Mouse (Mus musculus): ENCODE results near the gene Eps15l1. TPM values are rescaled to one million over a fixed set of nuclear protein-coding genes. Genes with fewer than 3 reads are reported as not detected.

The Eps15l1 gene
- polyA plus RNA-seq, 1 experiment from 2014 or later = 68.8 TPM

DNA sequence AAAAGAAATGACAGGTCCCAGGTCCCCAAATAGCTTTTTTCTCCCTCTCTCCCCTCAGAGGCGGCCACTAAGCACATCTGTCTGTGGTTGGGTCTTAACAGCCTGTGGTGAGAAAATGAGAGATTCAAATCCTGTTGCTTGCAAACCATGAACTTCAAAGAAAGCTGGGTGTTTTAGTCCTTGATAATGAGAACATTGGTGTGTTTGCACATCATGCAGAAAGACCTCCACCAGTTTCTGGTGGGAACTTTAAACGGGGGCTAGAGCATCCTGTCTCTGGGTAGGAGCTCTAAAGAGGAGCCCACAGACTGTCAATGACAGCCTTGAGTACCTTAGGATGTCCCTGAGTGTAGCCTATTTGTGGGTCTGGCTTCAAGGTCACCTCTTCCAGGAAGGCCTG is 130.2 kb downstream of the Eps15l1 start:
- DNase-seq (ENCODE audit: low spot score) (no peak), ATAC-seq (replicated peaks; ENCODE audit: insufficient number of reproducible peaks, low FRiP score, low TSS enrichment, low read depth) (no peak)
- Histone ChIP-seq H3K36me3 (replicated peaks; ENCODE audit: control insufficient read depth, insufficient read depth, low read depth, low read length) (no peaks in the 10 kb centered on the region), H3K27me3 (ENCODE audit: control insufficient read depth, insufficient read depth, low read length) (no peaks in the 10 kb centered on the region), H3K4me1 (ENCODE audit: control insufficient read depth, insufficient read depth, low read length) (no peaks in the 10 kb centered on the region), H3K27ac (replicated peaks; ENCODE audit: low read depth, low read length) (no peak overlapping the region), H3K9me3 (replicated peaks; ENCODE audit: control insufficient read depth, low read length) (no peaks in the 10 kb centered on the region), H3K4me3 (ENCODE audit: low read depth, low read length) (no peak overlapping the region), H3K9ac (replicated peaks; ENCODE audit: low read length) (no peak overlapping the region), H3K4me2 (ENCODE audit: low read depth, low read length) (no peak overlapping the region)
- 85% methylated on average over 2 of the region's 2 CpGs for WGBS

Small RNAs within 50 kb of the gene (microRNA-seq; reads per million reads assigned to microRNA genes)
- 1.9 reads per million for gene Mir7068 (ENCODE audit: borderline number of aligned reads)

Other genes starting within 250 kb of the Eps15l1 start
- gene Hsh2d, start 231.8 kb downstream of the Eps15l1 start, polyA plus RNA-seq (2014; fragmentation: Nextera tagmentation; extraction: Ambion mirVana) = not detected in 2 replicates
- not detected in 2 replicates for gene Cib3, start 208.6 kb downstream of the Eps15l1 start, polyA plus RNA-seq (2014; fragmentation: Nextera tagmentation; extraction: Ambion mirVana)
- not detected in 2 replicates for gene Gm11034, start 207.8 kb downstream of the Eps15l1 start, polyA plus RNA-seq (2014; fragmentation: Nextera tagmentation; extraction: Ambion mirVana)
- 74.2 and 77.0 TPM in 2 replicates for gene Fam32a, start 201.7 kb downstream of the Eps15l1 start, polyA plus RNA-seq (2014; fragmentation: Nextera tagmentation; extraction: Ambion mirVana)
- gene Ap1m1, start 181.4 kb downstream of the Eps15l1 start, polyA plus RNA-seq (2014; fragmentation: Nextera tagmentation; extraction: Ambion mirVana) = 112 and 123 TPM in 2 replicates
- gene Gm10282, start 116.2 kb downstream of the Eps15l1 start, polyA plus RNA-seq (2014; fragmentation: Nextera tagmentation; extraction: Ambion mirVana) = 39.9 and 42.0 TPM in 2 replicates
- 4.4 and 4.7 TPM in 2 replicates for gene Klf2, start 102.4 kb downstream of the Eps15l1 start, polyA plus RNA-seq (2014; fragmentation: Nextera tagmentation; extraction: Ambion mirVana)
- gene Calr3, start 22.4 kb upstream of the Eps15l1 start, polyA plus RNA-seq (2014; fragmentation: Nextera tagmentation; extraction: Ambion mirVana) = 1.2 and 1.6 TPM in 2 replicates
- 12.2 and 12.3 TPM in 2 replicates for gene 1700030K09Rik, start 22.4 kb upstream of the Eps15l1 start, polyA plus RNA-seq (2014; fragmentation: Nextera tagmentation; extraction: Ambion mirVana)
- 55.7 and 63.4 TPM in 2 replicates for gene Cherp, start 53.8 kb upstream of the Eps15l1 start, polyA plus RNA-seq (2014; fragmentation: Nextera tagmentation; extraction: Ambion mirVana)
- 13.2 and 13.3 TPM in 2 replicates for gene Slc35e1, start 71.2 kb upstream of the Eps15l1 start, polyA plus RNA-seq (2014; fragmentation: Nextera tagmentation; extraction: Ambion mirVana)
- gene Med26, start 126.8 kb upstream of the Eps15l1 start, polyA plus RNA-seq (2014; fragmentation: Nextera tagmentation; extraction: Ambion mirVana) = 12.1 and 14.1 TPM in 2 replicates
- 115 and 117 TPM in 2 replicates for gene Smim7, start 149.6 kb upstream of the Eps15l1 start, polyA plus RNA-seq (2014; fragmentation: Nextera tagmentation; extraction: Ambion mirVana)
- 10.9 and 11.3 TPM in 2 replicates for gene Tmem38a, start 150.6 kb upstream of the Eps15l1 start, polyA plus RNA-seq (2014; fragmentation: Nextera tagmentation; extraction: Ambion mirVana)
- not detected in 2 replicates for gene Nwd1, start 225.3 kb upstream of the Eps15l1 start, polyA plus RNA-seq (2014; fragmentation: Nextera tagmentation; extraction: Ambion mirVana)